Mouse (Mus musculus) hindbrain, embryonic 12.5 days (tissue): ENCODE data around the gene Ankrd49. TPM values are rescaled to one million over a fixed set of nuclear protein-coding genes. Genes with fewer than 3 reads are reported as not detected.

Experiments
- ATAC-seq: fragments of 200-750 bp; cut with Nextera tagmentation; 2 replicates; pipeline ENCODE4 v1.8.0; 2017; ENCODE audit warnings: moderate TSS enrichment; ENCODE audit not compliant: low FRiP score
- H3K27ac ChIP-seq: fragments of 300-500 bp; sonication (generic); 2 replicates; pipeline ENCODE4 v1.5.1; 2016; ENCODE audit warnings: mild to moderate bottlenecking
- H3K27me3 ChIP-seq: fragments of 300-500 bp; sonication (generic); 2 replicates; pipeline ENCODE4 v1.6.1; 2016; ENCODE audit warnings: mild to moderate bottlenecking
- H3K36me3 ChIP-seq: fragments of 300-500 bp; sonication (generic); 2 replicates; pipeline ENCODE4 v1.6.1; 2016; ENCODE audit warnings: mild to moderate bottlenecking
- H3K4me1 ChIP-seq: fragments of 300-500 bp; sonication (generic); 2 replicates; pipeline ENCODE4 v1.6.1; 2016
- H3K4me2 ChIP-seq: fragments of 300-500 bp; sonication (generic); replicated peaks from 2 replicates; pipeline ENCODE4 v1.6.1; 2016; ENCODE audit warnings: mild to moderate bottlenecking
- H3K4me3 ChIP-seq: fragments of 300-500 bp; sonication (generic); 2 replicates; pipeline ENCODE4 v1.5.1; 2016; ENCODE audit warnings: mild to moderate bottlenecking
- H3K9ac ChIP-seq: fragments of 300-500 bp; sonication (generic); 2 replicates; pipeline ENCODE4 v1.6.1; 2016; ENCODE audit warnings: mild to moderate bottlenecking, moderate library complexity
- H3K9me3 ChIP-seq: fragments of 300-500 bp; sonication (generic); replicated peaks from 2 replicates; pipeline ENCODE4 v1.6.1; 2016; ENCODE audit warnings: mild to moderate bottlenecking
- WGBS: fragments of 180-500 bp; shearing (Covaris S2); methylation state at CpG from one replicate; pipeline ENCODE4 v1.1.7; 2016; 5-methylcytosine and 5-hydroxymethylcytosine counted together
- polyA plus RNA-seq: library from polyadenylated mRNA; unstranded; fragments of >200 nt; fragmentation: Nextera tagmentation; extraction: Ambion mirVana; gene quantifications from 2 replicates; pipeline ENCODE4 v1.2.1, GENCODE M21; 2016

The Ankrd49 gene
- polyA plus RNA-seq: 44.4 and 45.6 TPM in 2 replicates

- H3K9me3 ChIP-seq: no peaks in the 10 kb centered on the region
- peak within 1 kb of the TSS; percentile 76 for H3K4me2 ChIP-seq
- H3K36me3 ChIP-seq: peaks cover 34% of the 10 kb centered on the region
- peak within 1 kb of the TSS; percentile 79 for H3K9ac ChIP-seq
- peak within 1 kb of the TSS; percentile 67 for H3K4me3 ChIP-seq
- under 1% methylated on average over 62 of the region's 62 CpGs for WGBS
- peaks cover 9% of the 10 kb centered on the region for H3K4me1 ChIP-seq
- H3K27ac ChIP-seq: peak within 1 kb of the TSS; percentile 92
- H3K27me3 ChIP-seq: no peaks in the 10 kb centered on the region
- ATAC-seq: peak; percentile 100
Measured at GRCm38 (mm10) chr9:14784039-14785002, at the start of gene Ankrd49, which contains the start of gene Mre11a. TSS of gene Ankrd49 (minus strand) at chr9:14784856. TSS of gene Mre11a (plus strand) at chr9:14784654.

- Histone ChIP-seq H3K9me3 (no peaks in the 10 kb centered on the region), H3K4me1 (no peaks in the 10 kb centered on the region), H3K27me3 (no peaks in the 10 kb centered on the region), H3K36me3 (peaks cover 60% of the 10 kb centered on the region), H3K4me2 (no peak overlapping the region), H3K4me3 (no peak overlapping the region), H3K9ac (no peak overlapping the region), H3K27ac (no peak overlapping the region)
- no peak for ATAC-seq
- 89% methylated on average over 5 of the region's 5 CpGs for WGBS
Measured at GRCm38 (mm10) chr9:14832046-14832445, 47.4 kb upstream of the Ankrd49 start.

- Histone ChIP-seq H3K9ac (no peak overlapping the region), H3K27ac (no peak overlapping the region), H3K4me1 (no peaks in the 10 kb centered on the region), H3K4me2 (no peak overlapping the region), H3K4me3 (no peak overlapping the region), H3K36me3 (peaks cover 43% of the 10 kb centered on the region), H3K27me3 (no peaks in the 10 kb centered on the region), H3K9me3 (no peaks in the 10 kb centered on the region)
- no peak for ATAC-seq
- WGBS: 82% methylated on average over 2 of the region's 2 CpGs
Measured at GRCm38 (mm10) chr9:14827875-14828274, 43.2 kb upstream of the Ankrd49 start.

- no peaks in the 10 kb centered on the region for H3K27me3 ChIP-seq
- WGBS: 89% methylated on average over 5 of the region's 5 CpGs
- no peaks in the 10 kb centered on the region for H3K9me3 ChIP-seq
- no peak overlapping the region for H3K4me3 ChIP-seq
- no peak for ATAC-seq
- H3K4me1 ChIP-seq: no peaks in the 10 kb centered on the region
- peaks cover 31% of the 10 kb centered on the region for H3K36me3 ChIP-seq
- no peak overlapping the region for H3K9ac ChIP-seq
- no peak overlapping the region for H3K4me2 ChIP-seq
- H3K27ac ChIP-seq: no peak overlapping the region
Measured at GRCm38 (mm10) chr9:14824840-14825239, 40.2 kb upstream of the Ankrd49 start.

- no peak overlapping the region for H3K27ac ChIP-seq
- H3K9ac ChIP-seq: no peak overlapping the region
- H3K4me2 ChIP-seq: no peak overlapping the region
- H3K36me3 ChIP-seq: peaks cover 44% of the 10 kb centered on the region
- no peaks in the 10 kb centered on the region for H3K27me3 ChIP-seq
- H3K4me3 ChIP-seq: no peak overlapping the region
- ATAC-seq: no peak
- no peaks in the 10 kb centered on the region for H3K9me3 ChIP-seq
- H3K4me1 ChIP-seq: no peaks in the 10 kb centered on the region
Measured at GRCm38 (mm10) chr9:14821396-14821795, 36.7 kb upstream of the Ankrd49 start.

- Histone ChIP-seq H3K27me3 (no peaks in the 10 kb centered on the region), H3K9ac (no peak overlapping the region), H3K36me3 (peaks cover 56% of the 10 kb centered on the region), H3K9me3 (no peaks in the 10 kb centered on the region), H3K4me1 (no peaks in the 10 kb centered on the region), H3K4me3 (no peak overlapping the region), H3K4me2 (no peak overlapping the region), H3K27ac (no peak overlapping the region)
- ATAC-seq: no peak
- 95% methylated on average over 5 of the region's 5 CpGs for WGBS
Measured at GRCm38 (mm10) chr9:14810111-14810510, 25.5 kb upstream of the Ankrd49 start.

- WGBS: 100% methylated on average over 1 of the region's 1 CpGs
- H3K4me3 ChIP-seq: no peak overlapping the region
- no peak for ATAC-seq
- H3K27me3 ChIP-seq: no peaks in the 10 kb centered on the region
- no peaks in the 10 kb centered on the region for H3K4me1 ChIP-seq
- no peak overlapping the region for H3K9ac ChIP-seq
- peaks cover 55% of the 10 kb centered on the region for H3K36me3 ChIP-seq
- H3K27ac ChIP-seq: no peak overlapping the region
- H3K4me2 ChIP-seq: no peak overlapping the region
- no peaks in the 10 kb centered on the region for H3K9me3 ChIP-seq
Measured at GRCm38 (mm10) chr9:14806786-14807185, 22.1 kb upstream of the Ankrd49 start.

- Histone ChIP-seq H3K9me3 (no peaks in the 10 kb centered on the region), H3K4me1 (no peaks in the 10 kb centered on the region), H3K9ac (no peak overlapping the region), H3K36me3 (peaks cover 58% of the 10 kb centered on the region), H3K4me3 (no peak overlapping the region), H3K4me2 (no peak overlapping the region), H3K27me3 (no peaks in the 10 kb centered on the region), H3K27ac (no peak overlapping the region)
- no peak for ATAC-seq
- WGBS: 95% methylated on average over 2 of the region's 2 CpGs
Measured at GRCm38 (mm10) chr9:14805714-14806113, 21.1 kb upstream of the Ankrd49 start.

GRCm38 (mm10) chr9:14787356-14787755 lies 2.7 kb upstream of the Ankrd49 start:
- H3K36me3 ChIP-seq: peaks cover 18% of the 10 kb centered on the region
- H3K27ac ChIP-seq: no peak overlapping the region
- H3K27me3 ChIP-seq: no peaks in the 10 kb centered on the region
- H3K4me3 ChIP-seq: no peak overlapping the region
- no peak for ATAC-seq
- H3K4me1 ChIP-seq: peaks cover 9% of the 10 kb centered on the region
- no peak overlapping the region for H3K9ac ChIP-seq
- no peak overlapping the region for H3K4me2 ChIP-seq
- H3K9me3 ChIP-seq: no peaks in the 10 kb centered on the region
- 90% methylated on average over 6 of the region's 6 CpGs for WGBS

- WGBS: 47% methylated on average over 13 of the region's 13 CpGs
- Histone ChIP-seq H3K4me2 (no peak overlapping the region), H3K4me1 (no peaks in the 10 kb centered on the region), H3K36me3 (peaks cover 24% of the 10 kb centered on the region), H3K9me3 (no peaks in the 10 kb centered on the region), H3K27ac (no peak overlapping the region), H3K4me3 (no peak overlapping the region), H3K27me3 (no peaks in the 10 kb centered on the region), H3K9ac (no peak overlapping the region)
- ATAC-seq: no peak
Measured at GRCm38 (mm10) chr9:14778341-14778740, 6.3 kb downstream of the Ankrd49 start.

- Histone ChIP-seq H3K4me1 (peaks cover 5% of the 10 kb centered on the region), H3K9me3 (no peaks in the 10 kb centered on the region), H3K4me2 (no peak overlapping the region), H3K36me3 (no peaks in the 10 kb centered on the region), H3K27me3 (peaks cover 10% of the 10 kb centered on the region; the same call in 1 of the 2 replicates), H3K9ac (no peak overlapping the region), H3K4me3 (no peak overlapping the region), H3K27ac (no peak overlapping the region)
- ATAC-seq: no peak
- WGBS: 51% methylated on average over 2 of the region's 2 CpGs
Measured at GRCm38 (mm10) chr9:14773813-14774212, 10.8 kb downstream of the Ankrd49 start.

GRCm38 (mm10) chr9:14772074-14772473 lies 12.6 kb downstream of the Ankrd49 start:
- H3K4me2 ChIP-seq: no peak overlapping the region

More at GRCm38 (mm10) chr9:14772074-14772473, 12.6 kb downstream of the Ankrd49 start:
- Histone ChIP-seq H3K4me1 (peaks cover 7% of the 10 kb centered on the region), H3K27me3 (peaks cover 13% of the 10 kb centered on the region; the same call in 1 of the 2 replicates), H3K9me3 (no peaks in the 10 kb centered on the region), H3K36me3 (no peaks in the 10 kb centered on the region), H3K9ac (no peak overlapping the region), H3K27ac (no peak overlapping the region), H3K4me3 (no peak overlapping the region)
- no peak for ATAC-seq
- 93% methylated on average over 2 of the region's 2 CpGs for WGBS
